Mouse (Mus musculus): Measurements from ENCODE around the gene Car5b. TPM values are rescaled to one million over a fixed set of nuclear protein-coding genes. Genes with fewer than 3 reads are reported as not detected.

Car5b gene
- polyA plus RNA-seq (2015; fragmentation: Illumina TruSeq; extraction: RNeasy Lipid Tissue Mini Kit (QIAGEN cat#74804); ENCODE audit: insufficient read depth, low read depth, low replicate concordance): 1.6 TPM

GRCm38 (mm10) chrX:164027607-164028289, at the start of gene Car5b:
Gene Car5b, minus strand, starts transcription at chrX:164027997.

GRCm38 (mm10) chrX:164076040-164076775, 48.4 kb upstream of the Car5b start, which contains the start of gene Siah1b:
Gene Siah1b, minus strand, starts transcription at chrX:164076493.

GRCm38 (mm10) chrX:163958467-163958875, 69.3 kb downstream of the Car5b start, which contains the start of gene Zrsr2:
Gene Zrsr2, minus strand, starts transcription at chrX:163958661.

Other genes with a start within 250 kb of the Car5b start
- 10.3 TPM for gene Ap1s2, start 119.0 kb downstream of the Car5b start, polyA plus RNA-seq (2015; fragmentation: Illumina TruSeq; extraction: RNeasy Lipid Tissue Mini Kit (QIAGEN cat#74804); ENCODE audit: insufficient read depth, low read depth, low replicate concordance)
- 4.4 TPM for gene Zrsr2, start 69.3 kb downstream of the Car5b start, polyA plus RNA-seq (2015; fragmentation: Illumina TruSeq; extraction: RNeasy Lipid Tissue Mini Kit (QIAGEN cat#74804); ENCODE audit: insufficient read depth, low read depth, low replicate concordance)
- not detected for gene Siah1b, start 48.5 kb upstream of the Car5b start, polyA plus RNA-seq (2015; fragmentation: Illumina TruSeq; extraction: RNeasy Lipid Tissue Mini Kit (QIAGEN cat#74804); ENCODE audit: insufficient read depth, low read depth, low replicate concordance)
- 28.7 TPM for gene Cltrn, start 60.8 kb upstream of the Car5b start, polyA plus RNA-seq (2015; fragmentation: Illumina TruSeq; extraction: RNeasy Lipid Tissue Mini Kit (QIAGEN cat#74804); ENCODE audit: insufficient read depth, low read depth, low replicate concordance)
- 4.6 TPM for gene Ace2, start 111.3 kb upstream of the Car5b start, polyA plus RNA-seq (2015; fragmentation: Illumina TruSeq; extraction: RNeasy Lipid Tissue Mini Kit (QIAGEN cat#74804); ENCODE audit: insufficient read depth, low read depth, low replicate concordance)
- 1.5 TPM for gene Bmx, start 230.2 kb upstream of the Car5b start, polyA plus RNA-seq (2015; fragmentation: Illumina TruSeq; extraction: RNeasy Lipid Tissue Mini Kit (QIAGEN cat#74804); ENCODE audit: insufficient read depth, low read depth, low replicate concordance)
- gene Pir, start 241.4 kb upstream of the Car5b start, polyA plus RNA-seq (2015; fragmentation: Illumina TruSeq; extraction: RNeasy Lipid Tissue Mini Kit (QIAGEN cat#74804); ENCODE audit: insufficient read depth, low read depth, low replicate concordance): 1.2 TPM

All from pancreas, adult 10 weeks (tissue).